Mouse (Mus musculus): Measurements from ENCODE around the gene H2-D1. TPM values are rescaled to one million over a fixed set of nuclear protein-coding genes. Genes with fewer than 3 reads are reported as not detected.
A peak's percentile ranks its signal among the peaks of the same experiment; 100 is the strongest.
"Not testable (repeated sequence)": the region's sequence is repeated elsewhere in the genome, so short reads cannot be mapped to it uniquely, and the experiment has no call there.

Gene H2-D1
- total RNA-seq, 2 experiments from 2014 or later, result 15.7 to 21.2 TPM

DNA sequence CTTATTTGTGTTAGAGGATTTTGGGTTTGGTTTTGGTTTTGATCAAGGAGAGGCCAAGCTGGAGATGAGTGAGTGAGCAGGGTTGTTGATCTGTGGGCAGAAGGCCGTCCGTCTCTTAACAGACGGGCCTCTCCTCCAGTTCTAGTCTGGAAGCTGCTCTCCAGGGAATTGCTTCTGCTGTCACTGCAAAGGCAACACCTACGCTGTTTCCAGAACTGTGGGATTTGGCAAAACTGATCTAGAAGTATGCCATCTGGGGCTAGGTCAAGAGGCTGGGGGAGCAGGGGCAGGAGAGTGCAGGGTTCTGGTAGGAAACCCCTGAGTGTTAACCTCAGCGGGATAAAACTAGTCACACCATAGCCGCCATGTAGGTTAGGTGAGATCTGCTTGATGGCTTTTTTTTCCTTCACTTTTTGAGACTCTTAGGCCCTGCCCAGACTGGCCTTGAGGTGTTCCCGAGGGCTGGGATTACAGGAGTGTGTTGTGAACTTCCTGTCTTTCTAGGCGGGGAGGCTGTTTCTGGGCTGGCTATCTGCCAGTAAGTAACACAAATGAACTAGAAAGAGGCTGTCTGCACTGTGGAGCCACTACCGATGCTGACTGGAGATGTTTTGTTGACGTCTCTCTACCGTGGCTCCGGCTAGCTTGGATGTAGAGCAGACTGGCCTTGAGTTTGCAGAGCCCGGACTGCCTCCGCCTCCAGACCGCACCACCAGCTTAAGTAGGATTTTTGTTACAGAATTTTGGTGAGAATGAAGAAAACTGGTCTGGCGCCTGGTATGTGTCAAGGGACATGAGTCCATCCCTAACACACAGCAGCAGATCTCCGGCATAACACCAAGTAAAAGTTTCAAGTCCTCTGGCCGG, 29.2 kb upstream of the H2-D1 start, which contains the start of gene Atp6v1g2:
Gene Atp6v1g2, plus strand, starts transcription at position 547 of the 867 bp plus-strand sequence.
- H3K27ac ChIP-seq, result peak within 1 kb of the TSS; percentile 93
- DNase-seq (ENCODE audit: low spot score in 2 of 2), result no peak
- no peak for TF ChIP-seq CTCF (conservative IDR thresholded peaks at IDR 0.05)
- peak within 1 kb of the TSS; percentile 78 for H3K4me3 ChIP-seq

DNA sequence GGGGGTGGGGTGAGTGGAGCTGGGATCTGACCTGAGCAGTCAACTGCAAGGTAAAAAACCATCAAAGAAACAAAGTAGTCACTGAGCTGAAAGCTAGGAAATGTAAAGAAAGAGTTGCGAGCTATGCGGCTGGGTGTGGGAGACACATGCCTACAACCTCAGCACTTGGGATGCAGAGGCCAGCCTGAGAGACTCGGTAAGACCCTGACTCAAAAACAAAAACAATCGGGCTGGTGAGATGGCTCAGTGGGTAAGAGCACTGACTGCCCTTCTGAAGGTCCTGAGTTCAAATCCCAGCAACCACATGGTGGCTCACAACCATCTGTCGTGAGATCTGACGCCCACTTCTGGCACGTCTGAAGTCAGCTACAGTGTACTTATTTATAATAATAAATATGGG, 28.4 kb upstream of the H2-D1 start:
- DNase-seq (ENCODE audit: low spot score in 2 of 2), result not testable (repeated sequence)
- Histone ChIP-seq H3K4me3 (peak overlapping the region; percentile 78; the same call in 1 of the 2 replicates), H3K27ac (peak overlapping the region; percentile 93)

DNA sequence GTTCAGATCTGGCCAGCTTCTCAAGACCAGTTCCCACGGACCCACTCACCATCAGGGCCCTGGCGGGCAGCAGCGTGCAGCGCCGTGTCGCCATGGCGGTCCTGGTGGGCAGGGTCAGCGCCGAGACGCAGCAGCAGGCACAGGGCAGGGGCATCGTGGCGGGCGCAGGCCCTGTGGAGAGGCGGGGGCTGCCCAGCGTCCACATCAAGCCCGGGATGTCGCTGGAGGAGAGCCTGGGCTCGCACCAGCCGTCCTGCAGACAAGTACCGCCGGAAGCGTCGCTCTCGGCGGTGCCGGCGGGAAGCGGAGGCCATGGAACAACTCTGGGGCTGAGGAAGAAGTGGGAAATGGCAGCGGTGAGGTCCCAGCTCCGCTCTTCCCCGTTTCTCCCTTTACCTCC, 27.6 kb upstream of the H2-D1 start:
- Histone ChIP-seq H3K4me3 (peak overlapping the region; percentile 78), H3K27ac (peak overlapping the region; percentile 93)
- 0 out of 2 replicates have a peak, but pooled peaks have one; percentile 10 for TF ChIP-seq CTCF (conservative IDR thresholded peaks at IDR 0.05)
- DNase-seq (ENCODE audit: low spot score in 2 of 2), result no peak

DNA sequence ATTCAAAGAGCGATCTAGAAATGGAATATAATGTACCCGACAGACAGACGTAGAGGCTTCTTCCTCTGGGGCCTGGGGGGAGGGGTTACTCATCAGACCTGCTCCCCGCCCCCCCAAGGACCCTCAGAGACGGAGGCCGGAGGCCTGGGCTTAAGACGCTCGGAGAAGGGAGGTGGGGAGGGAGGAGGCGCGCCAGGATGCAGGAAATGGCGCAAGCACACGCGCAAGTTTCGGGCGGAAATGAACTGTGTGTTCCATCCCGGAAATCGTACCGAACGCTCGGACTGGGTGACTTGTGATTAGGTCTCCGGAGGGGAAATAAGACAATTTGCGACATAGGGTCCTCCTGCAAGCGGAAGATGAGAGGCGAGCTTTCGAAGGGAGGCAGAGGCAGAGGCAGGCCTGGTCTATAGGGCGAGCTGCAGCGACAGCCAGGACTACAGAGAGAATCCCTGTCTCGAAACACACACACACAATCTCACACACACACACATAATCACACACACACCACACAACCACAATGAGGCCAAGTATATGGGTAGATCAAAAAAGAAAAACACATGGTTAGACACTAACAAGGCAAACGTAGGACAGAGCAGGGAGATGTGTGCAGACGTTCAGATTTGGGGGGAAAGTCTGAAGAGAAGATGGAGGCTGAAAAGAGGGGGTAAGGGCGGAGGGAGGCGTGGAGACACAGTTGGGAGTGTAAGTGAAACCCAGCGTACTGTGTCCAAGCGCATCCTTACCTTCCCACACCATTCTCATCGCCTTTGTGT, 26.7 kb upstream of the H2-D1 start, which contains the start of gene Nfkbil1:
Gene Nfkbil1, minus strand, starts transcription at position 179 of the 776 bp plus-strand sequence.
- DNase-seq (ENCODE audit: low spot score in 2 of 2), result peak; percentile 91 to 95
- TF ChIP-seq CTCF (conservative IDR thresholded peaks at IDR 0.05), result 0 out of 2 replicates have a peak, but pooled peaks have one; percentile 0
- Histone ChIP-seq H3K4me3 (peak within 1 kb of the TSS; percentile 78), H3K27ac (peak within 1 kb of the TSS; percentile 93)

DNA sequence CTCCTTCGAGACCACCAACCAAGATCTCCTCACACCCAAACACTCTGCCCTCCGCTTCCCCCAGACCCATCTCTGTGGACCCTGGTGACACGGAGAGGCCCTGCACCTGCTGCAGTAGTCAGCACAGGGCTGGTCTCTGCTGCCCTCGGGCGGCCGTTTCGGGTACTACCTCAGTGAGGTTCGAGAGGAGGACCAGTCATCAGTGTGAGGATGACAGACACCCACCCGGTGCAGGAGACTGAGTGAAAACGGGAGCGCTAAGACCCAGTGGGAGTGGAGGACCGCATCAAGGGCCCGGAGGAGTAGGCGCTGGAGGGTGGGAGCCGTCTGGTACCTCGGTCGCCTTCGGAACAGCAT, 26.2 kb upstream of the H2-D1 start:
- peak; percentile 99 to 100 for DNase-seq (ENCODE audit: low spot score in 2 of 2)
- Histone ChIP-seq H3K4me3 (peak overlapping the region; percentile 78), H3K27ac (peak overlapping the region; percentile 93)
- TF ChIP-seq CTCF (conservative IDR thresholded peaks at IDR 0.05), result peak; percentile 100

DNA sequence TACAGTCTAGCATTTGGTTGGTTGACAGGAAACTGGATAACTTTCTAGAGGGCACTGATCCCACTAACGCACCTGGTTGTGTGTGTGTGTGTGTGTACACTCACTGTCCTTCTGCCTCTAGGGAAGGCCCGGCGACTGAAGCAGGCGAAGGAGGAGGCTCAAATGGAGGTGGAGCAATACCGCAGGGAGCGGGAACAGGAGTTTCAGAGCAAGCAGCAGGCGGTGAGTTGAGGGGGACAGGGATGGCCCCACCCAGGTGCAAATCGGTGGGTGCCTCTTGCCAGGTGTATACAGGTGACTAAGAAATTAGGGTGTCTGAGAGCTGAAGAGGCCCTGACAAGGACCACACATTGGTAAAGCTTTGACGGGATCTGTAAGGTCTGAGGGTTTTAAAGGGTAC, 25.5 kb upstream of the H2-D1 start:
- H3K27ac ChIP-seq, result peak overlapping the region; percentile 93
- no peak for DNase-seq (ENCODE audit: low spot score in 2 of 2)
- TF ChIP-seq CTCF (conservative IDR thresholded peaks at IDR 0.05), result no peak
- H3K4me3 ChIP-seq, result peak overlapping the region; percentile 78

DNA sequence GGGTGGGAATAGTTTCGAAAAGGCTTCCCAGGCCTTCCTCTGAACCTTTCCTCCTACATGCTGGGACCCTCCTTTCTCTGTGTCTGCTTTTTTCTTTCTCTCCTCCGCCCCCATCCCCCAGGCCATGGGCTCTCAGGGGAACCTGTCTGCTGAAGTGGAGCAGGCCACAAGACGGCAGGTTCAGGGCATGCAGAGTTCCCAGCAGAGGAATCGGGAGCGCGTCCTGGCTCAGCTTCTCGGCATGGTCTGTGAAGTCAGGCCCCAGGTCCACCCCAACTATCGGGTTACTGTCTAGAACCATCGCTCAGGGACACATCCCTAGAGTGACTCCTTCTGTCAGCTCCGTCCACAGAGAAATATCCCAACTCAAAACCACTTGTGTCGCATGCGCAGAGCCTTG, 25.0 kb upstream of the H2-D1 start:
- Histone ChIP-seq H3K27ac (peak overlapping the region; percentile 93), H3K4me3 (peak overlapping the region; percentile 78)
- TF ChIP-seq CTCF (conservative IDR thresholded peaks at IDR 0.05), result no peak

DNA sequence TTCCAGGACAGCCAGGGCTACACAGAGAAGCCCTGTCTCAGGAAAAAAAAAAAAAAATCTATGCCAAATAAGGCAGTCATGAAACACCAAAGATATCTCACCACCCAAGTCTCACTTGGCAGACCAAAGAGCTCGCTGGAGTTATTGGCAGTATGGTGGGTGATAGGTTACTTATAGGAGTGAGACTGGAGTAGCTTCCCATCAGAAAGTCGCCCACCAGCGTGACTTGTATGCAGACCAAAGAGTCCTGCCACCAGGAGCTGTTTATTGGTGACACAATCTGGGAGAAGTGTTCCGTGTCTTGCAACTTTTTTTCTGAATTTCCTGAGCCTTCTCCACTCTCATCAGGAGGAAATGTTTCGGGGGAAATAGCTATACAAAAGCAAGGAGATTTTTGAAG, 22.8 kb upstream of the H2-D1 start:
- peak overlapping the region; percentile 100; the same call in 1 of the 2 replicates for H3K27ac ChIP-seq
- no peak overlapping the region for H3K4me3 ChIP-seq
- DNase-seq (ENCODE audit: low spot score in 2 of 2), result no peak
- TF ChIP-seq CTCF (conservative IDR thresholded peaks at IDR 0.05), result no peak

More for the DNA sequence above, 25.0 kb upstream of the H2-D1 start:
- no peak for DNase-seq (ENCODE audit: low spot score in 2 of 2)

DNA sequence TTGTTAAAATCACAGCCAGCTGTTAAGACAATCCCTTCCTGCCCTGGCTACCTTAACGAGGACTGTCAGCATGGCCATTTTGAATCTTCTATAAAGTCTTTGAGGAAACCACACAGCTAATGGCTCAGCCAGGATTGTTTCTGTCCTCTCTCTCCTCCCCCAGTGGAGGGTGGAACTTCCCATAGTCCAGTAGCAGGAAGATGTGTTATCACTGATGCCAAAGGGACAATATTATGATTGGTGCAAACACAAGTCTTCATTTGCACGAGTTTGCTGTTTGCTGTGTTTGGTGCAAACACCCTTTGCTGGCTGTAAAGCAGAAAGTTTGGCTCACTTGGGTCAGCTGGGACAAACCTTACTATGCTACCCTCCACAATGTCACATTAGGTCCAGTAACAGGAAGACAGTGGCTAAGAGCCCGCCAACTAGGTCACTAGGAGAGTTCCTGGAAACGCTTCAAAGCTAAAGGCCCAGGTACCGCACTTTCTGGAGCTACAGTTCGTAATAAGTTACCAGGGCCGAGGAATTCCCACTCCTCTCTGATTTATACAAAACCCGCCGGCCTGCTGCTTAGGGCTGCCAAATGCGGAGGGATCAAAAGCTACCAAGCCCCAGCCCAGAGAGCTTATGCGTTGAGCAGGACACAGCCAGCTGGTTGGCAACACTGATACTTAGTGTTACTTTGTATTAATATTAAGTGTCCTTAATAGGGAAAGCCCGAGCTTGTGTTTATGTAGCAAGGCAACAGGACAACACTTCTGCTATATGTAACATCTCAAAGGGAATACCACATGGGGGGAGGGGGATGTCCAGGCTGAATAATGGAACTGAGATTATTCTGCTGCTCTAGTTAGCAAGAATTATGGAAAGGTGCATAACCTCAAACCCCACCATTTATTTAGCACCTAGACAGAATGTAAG, 21.9 kb upstream of the H2-D1 start:
- DNase-seq (ENCODE audit: low spot score in 2 of 2), result no peak
- peak overlapping the region; percentile 100 for H3K27ac ChIP-seq
- peak overlapping the region; percentile 95 for H3K4me3 ChIP-seq
- no peak for TF ChIP-seq CTCF (conservative IDR thresholded peaks at IDR 0.05)

DNA sequence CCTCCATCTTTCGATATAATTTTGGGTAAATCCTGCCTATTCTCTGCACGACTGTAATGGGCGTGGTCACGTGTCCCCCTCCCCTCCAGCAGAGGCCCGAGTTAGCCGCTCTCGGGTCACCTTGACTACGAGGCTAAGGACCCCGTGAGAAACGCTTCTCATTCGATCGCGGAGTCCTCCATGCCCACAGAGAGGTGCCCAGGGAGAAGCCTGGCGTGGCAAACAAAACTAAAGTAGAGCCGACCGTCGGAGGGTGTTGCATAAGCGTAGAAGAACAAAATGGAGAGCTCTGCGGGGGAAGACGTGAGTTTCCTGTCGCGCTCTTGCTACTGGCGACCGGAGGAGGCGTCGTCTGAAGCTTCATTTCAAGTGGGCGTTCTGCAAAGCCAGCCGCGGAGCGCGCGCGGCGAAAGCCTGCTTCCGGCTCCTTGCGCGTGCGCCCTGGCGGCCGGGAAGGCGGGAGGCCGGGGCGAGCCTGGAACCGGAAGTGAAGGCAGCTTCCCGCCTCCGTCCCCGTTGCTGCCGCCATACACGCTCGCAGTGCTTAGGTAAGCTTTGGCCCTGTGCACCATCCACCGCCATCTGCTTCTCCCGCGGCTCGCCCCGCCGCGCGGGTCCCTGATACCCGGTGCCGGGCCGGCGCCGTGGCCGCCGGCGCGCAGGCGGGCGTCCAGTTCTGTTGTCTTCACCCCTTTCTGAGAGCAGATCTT, 21.1 kb upstream of the H2-D1 start, which contains the start of gene Ddx39b:
Gene Ddx39b, plus strand, starts transcription at position 442 of the 710 bp plus-strand sequence.
- Histone ChIP-seq H3K4me3 (peak within 1 kb of the TSS; percentile 95), H3K27ac (peak within 1 kb of the TSS; percentile 100)
- DNase-seq (ENCODE audit: low spot score in 2 of 2), result peak; percentile 95
- peak; percentile 46 for TF ChIP-seq CTCF (conservative IDR thresholded peaks at IDR 0.05)
